Mouse (Mus musculus): ENCODE measurements around the gene Gdf11. TPM values are rescaled to one million over a fixed set of nuclear protein-coding genes. Genes with fewer than 3 reads are reported as not detected.

Gene Gdf11
- polyA plus RNA-seq, 1 experiment, result 0.98 TPM

- no peak for DNase-seq (ENCODE audit: low read depth, low spot score)
- 44% methylated on average over 3 of the region's 3 CpGs for WGBS
Observed at GRCm38 (mm10) chr10:128920736-128921161, 29.2 kb upstream of the Gdf11 start.

- no peak for DNase-seq (ENCODE audit: low read depth, low spot score)
- 76% methylated on average over 7 of the region's 7 CpGs for WGBS
Observed at GRCm38 (mm10) chr10:128919966-128920365, 28.4 kb upstream of the Gdf11 start.

GRCm38 (mm10) chr10:128919203-128919631 is 27.7 kb upstream of the Gdf11 start:
- DNase-seq (ENCODE audit: low read depth, low spot score), result no peak
- WGBS, result 22% methylated on average over 6 of the region's 6 CpGs

- DNase-seq (ENCODE audit: low read depth, low spot score), result no peak
- 58% methylated on average over 7 of the region's 7 CpGs for WGBS
Observed at GRCm38 (mm10) chr10:128918246-128918645, 26.7 kb upstream of the Gdf11 start.

GRCm38 (mm10) chr10:128917400-128917799 is 25.9 kb upstream of the Gdf11 start:
- DNase-seq (ENCODE audit: low read depth, low spot score), result no peak
- 85% methylated on average over 6 of the region's 6 CpGs for WGBS

GRCm38 (mm10) chr10:128916665-128917064 is 25.1 kb upstream of the Gdf11 start:
- 84% methylated on average over 3 of the region's 3 CpGs for WGBS
- no peak for DNase-seq (ENCODE audit: low read depth, low spot score)

- no peak for DNase-seq (ENCODE audit: low read depth, low spot score)
- 89% methylated on average over 2 of the region's 2 CpGs for WGBS
Observed at GRCm38 (mm10) chr10:128915550-128915949, 24.0 kb upstream of the Gdf11 start.

- WGBS, result 84% methylated on average over 12 of the region's 12 CpGs
- no peak for DNase-seq (ENCODE audit: low read depth, low spot score)
Observed at GRCm38 (mm10) chr10:128913696-128914095, 22.2 kb upstream of the Gdf11 start.

GRCm38 (mm10) chr10:128913219-128913618 is 21.7 kb upstream of the Gdf11 start:
- WGBS, result under 1% methylated on average over 5 of the region's 5 CpGs
- peak; percentile 90 for DNase-seq (ENCODE audit: low read depth, low spot score)

GRCm38 (mm10) chr10:128912791-128913190 is 21.3 kb upstream of the Gdf11 start:
- 69% methylated on average over 4 of the region's 4 CpGs for WGBS
- no peak for DNase-seq (ENCODE audit: low read depth, low spot score)

GRCm38 (mm10) chr10:128912268-128912667 is 20.8 kb upstream of the Gdf11 start:
- 71% methylated on average over 4 of the region's 4 CpGs for WGBS
- DNase-seq (ENCODE audit: low read depth, low spot score), result no peak

GRCm38 (mm10) chr10:128911430-128911829 is 19.9 kb upstream of the Gdf11 start:
- 74% methylated on average over 6 of the region's 6 CpGs for WGBS
- DNase-seq (ENCODE audit: low read depth, low spot score), result no peak

GRCm38 (mm10) chr10:128910066-128910841 is 18.7 kb upstream of the Gdf11 start:
- under 1% methylated on average over 65 of the region's 66 CpGs for WGBS
- no peak for DNase-seq (ENCODE audit: low read depth, low spot score)

- DNase-seq (ENCODE audit: low read depth, low spot score), result no peak
- WGBS, result 2% methylated on average over 32 of the region's 41 CpGs
Observed at GRCm38 (mm10) chr10:128909567-128910028, 18.1 kb upstream of the Gdf11 start.

GRCm38 (mm10) chr10:128908778-128909448 is 17.4 kb upstream of the Gdf11 start:
- peak; percentile 57 for DNase-seq (ENCODE audit: low read depth, low spot score)
- 27% methylated on average over 13 of the region's 13 CpGs for WGBS

- DNase-seq (ENCODE audit: low read depth, low spot score), result no peak
- 75% methylated on average over 5 of the region's 5 CpGs for WGBS
Observed at GRCm38 (mm10) chr10:128904812-128905211, 13.3 kb upstream of the Gdf11 start.

- 89% methylated on average over 3 of the region's 3 CpGs for WGBS
- no peak for DNase-seq (ENCODE audit: low read depth, low spot score)
Observed at GRCm38 (mm10) chr10:128902409-128902988, 11.0 kb upstream of the Gdf11 start.

- no peak for DNase-seq (ENCODE audit: low read depth, low spot score)
- 87% methylated on average over 1 of the region's 1 CpGs for WGBS
Observed at GRCm38 (mm10) chr10:128901409-128901808, 9.9 kb upstream of the Gdf11 start.

- 41% methylated on average over 3 of the region's 3 CpGs for WGBS
- no peak for DNase-seq (ENCODE audit: low read depth, low spot score)
Observed at GRCm38 (mm10) chr10:128900698-128901097, 9.2 kb upstream of the Gdf11 start, which contains the start of gene Cd63. TSS of gene Cd63 (plus strand) at chr10:128900989.

- no peak for DNase-seq (ENCODE audit: low read depth, low spot score)
- 91% methylated on average over 6 of the region's 6 CpGs for WGBS
Observed at GRCm38 (mm10) chr10:128899759-128900490, 8.4 kb upstream of the Gdf11 start.

Data from large intestine, adult 2 months (tissue).